Mouse (Mus musculus) hindbrain, embryonic 11.5 days (tissue): ENCODE measurements around the gene Mamld1. TPM values are rescaled to one million over a fixed set of nuclear protein-coding genes. Genes with fewer than 3 reads are reported as not detected.

ENCODE experiments used
- ATAC-seq: fragments of 200-750 bp; cut with Nextera tagmentation; 2 replicates; pipeline ENCODE4 v1.8.0; 2017; ENCODE audit warnings: mild to moderate bottlenecking, moderate TSS enrichment, moderate library complexity; ENCODE audit not compliant: low FRiP score
- DNase-seq: peaks from one replicate; pipeline ENCODE4 v3.0.0-alpha.2; 2015; ENCODE audit warnings: low spot score
- H3K27ac ChIP-seq: fragments of 300-500 bp; sonication (generic); 2 replicates; pipeline ENCODE4 v1.5.1; 2014; ENCODE audit warnings: mild to moderate bottlenecking, low read depth, low read length
- H3K27me3 ChIP-seq: fragments of 300-500 bp; sonication (generic); 2 replicates; pipeline ENCODE4 v1.6.1; 2014; ENCODE audit warnings: mild to moderate bottlenecking, low read length, moderate library complexity, mixed read lengths; ENCODE audit not compliant: control insufficient read depth, insufficient read depth
- H3K36me3 ChIP-seq: fragments of 300-500 bp; sonication (generic); 2 replicates; pipeline ENCODE4 v1.6.1; 2014; ENCODE audit warnings: mild to moderate bottlenecking, low read length, moderate library complexity, mixed read lengths; ENCODE audit not compliant: control insufficient read depth, insufficient read depth
- H3K4me1 ChIP-seq: fragments of 300-500 bp; sonication (generic); replicated peaks from 2 replicates; pipeline ENCODE4 v1.6.1; 2014; ENCODE audit warnings: low read length, mixed read lengths; ENCODE audit not compliant: control insufficient read depth, insufficient read depth
- H3K4me2 ChIP-seq: fragments of 300-500 bp; sonication (generic); replicated peaks from 2 replicates; pipeline ENCODE4 v1.6.1; 2014; ENCODE audit warnings: mild to moderate bottlenecking, low read depth, low read length
- H3K4me3 ChIP-seq: fragments of 300-500 bp; sonication (generic); 2 replicates; pipeline ENCODE4 v1.5.1; 2014; ENCODE audit warnings: low read depth, low read length
- H3K9ac ChIP-seq: fragments of 300-500 bp; sonication (generic); 2 replicates; pipeline ENCODE4 v1.6.1; 2014; ENCODE audit warnings: low read depth, low read length
- H3K9me3 ChIP-seq: fragments of 300-500 bp; sonication (generic); 2 replicates; pipeline ENCODE4 v1.6.1; 2016; ENCODE audit warnings: low read length; ENCODE audit not compliant: control insufficient read depth
- WGBS: fragments of 180-500 bp; shearing (Covaris S2); extraction: QIAGEN DNeasy Blood & Tissue Kit; methylation state at CpG from one replicate; pipeline ENCODE4 v1.1.7; 2014; 5-methylcytosine and 5-hydroxymethylcytosine counted together
- polyA plus RNA-seq: library from polyadenylated mRNA; unstranded; fragments of >200 nt; fragmentation: Nextera tagmentation; extraction: Ambion mirVana; gene quantifications from 2 replicates; pipeline ENCODE4 v1.2.1, GENCODE M21; 2014

The Mamld1 gene
- polyA plus RNA-seq, 1 experiment from 2014 or later = 5.2 TPM

DNA sequence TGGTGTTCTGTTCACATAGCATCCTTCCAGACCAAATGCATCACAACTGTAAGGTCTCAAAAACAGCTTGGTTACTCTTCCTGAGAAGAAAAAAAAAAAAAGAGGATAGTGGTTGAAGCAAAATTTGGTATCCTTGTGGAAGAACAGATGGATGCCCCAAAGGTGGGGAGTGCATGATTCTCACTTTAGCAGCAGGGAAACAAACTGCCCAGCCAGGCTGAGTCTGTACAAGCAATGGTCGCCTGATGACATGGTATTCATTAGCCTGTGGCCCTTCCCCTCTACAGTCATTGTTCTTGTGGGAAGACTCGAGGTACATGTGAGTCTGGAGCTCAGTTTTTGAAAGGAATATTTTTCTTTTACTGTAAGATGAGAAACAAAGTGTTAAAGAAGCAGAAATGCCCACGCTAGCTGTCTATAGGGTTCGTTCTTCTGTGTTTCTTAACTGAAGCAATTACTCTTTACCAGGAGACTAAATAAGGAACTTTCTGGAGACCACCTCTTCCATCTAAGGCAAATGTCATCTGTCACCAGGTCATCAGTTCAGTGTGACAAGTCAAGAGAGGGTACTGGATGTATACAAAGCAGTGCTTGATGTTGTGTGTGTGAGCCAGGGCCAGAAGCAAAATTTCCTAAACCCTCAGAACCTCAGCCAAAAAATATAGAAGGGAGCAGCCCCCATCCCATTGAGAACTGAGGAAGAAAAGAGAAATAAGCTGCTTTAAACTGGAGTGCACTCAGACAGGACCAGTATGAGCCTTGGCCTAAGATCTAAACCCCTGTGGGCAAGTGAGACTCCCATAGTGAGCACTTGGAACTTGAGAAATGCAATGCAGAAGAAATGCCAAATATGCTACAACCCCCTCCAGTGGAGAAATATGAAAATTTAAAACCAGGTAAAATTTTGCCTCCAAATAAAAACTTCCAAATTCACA is 72.6 kb downstream of the Mamld1 start:
- H3K4me2 ChIP-seq = no peak overlapping the region
- H3K4me3 ChIP-seq = no peak overlapping the region
- H3K4me1 ChIP-seq = no peaks in the 10 kb centered on the region
- H3K9ac ChIP-seq = no peak overlapping the region
- H3K27me3 ChIP-seq = no peaks in the 10 kb centered on the region
- no peaks in the 10 kb centered on the region for H3K9me3 ChIP-seq
- DNase-seq (no peak), ATAC-seq (no peak)
- H3K27ac ChIP-seq = no peak overlapping the region
- no peaks in the 10 kb centered on the region for H3K36me3 ChIP-seq
- WGBS = 73% methylated on average over 4 of the region's 4 CpGs

DNA sequence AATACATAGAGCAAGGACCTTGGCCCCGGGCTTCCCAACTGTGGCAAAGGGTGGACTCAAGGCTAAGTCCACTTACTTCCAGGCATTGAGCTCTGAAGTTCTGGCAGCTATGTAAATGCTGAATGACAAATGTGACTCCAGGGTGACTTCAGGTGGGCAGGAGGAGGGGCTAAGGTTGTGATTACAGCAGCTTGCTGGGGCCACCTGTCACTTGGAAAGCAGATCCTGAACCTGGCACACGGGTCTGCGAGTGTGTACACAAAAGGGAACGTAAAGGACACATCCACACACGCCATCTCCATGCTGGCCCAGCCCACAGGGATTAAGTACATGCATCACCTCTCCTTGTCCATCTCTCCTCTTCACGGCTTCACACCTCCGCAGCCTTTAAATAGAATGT is 75.0 kb downstream of the Mamld1 start:
- Histone ChIP-seq H3K9me3 (no peaks in the 10 kb centered on the region), H3K9ac (no peak overlapping the region), H3K27me3 (no peaks in the 10 kb centered on the region), H3K4me3 (no peak overlapping the region), H3K27ac (no peak overlapping the region), H3K4me1 (no peaks in the 10 kb centered on the region), H3K36me3 (no peaks in the 10 kb centered on the region), H3K4me2 (no peak overlapping the region)
- ATAC-seq (no peak), DNase-seq (no peak)
- WGBS = 82% methylated on average over 7 of the region's 7 CpGs

DNA sequence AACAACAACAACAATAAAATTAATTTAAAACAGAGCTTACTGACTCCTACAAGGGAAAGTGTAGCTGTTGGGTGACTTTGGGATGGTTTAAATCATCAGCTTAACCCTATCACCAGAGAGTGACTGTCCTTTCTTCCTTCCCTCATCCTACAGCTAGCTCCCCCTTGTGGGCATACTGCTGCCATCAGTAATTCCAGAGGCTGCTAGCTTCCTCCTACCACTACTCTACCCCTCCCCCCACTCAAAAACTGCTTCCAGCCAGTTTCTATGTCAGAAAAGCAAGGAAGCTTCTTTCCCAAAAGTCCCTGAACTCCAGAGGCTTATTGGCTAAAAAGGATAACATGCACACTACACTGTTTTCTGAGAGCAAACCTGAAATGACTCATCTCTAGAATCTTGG is 81.4 kb downstream of the Mamld1 start:
- Histone ChIP-seq H3K9ac (no peak overlapping the region), H3K27me3 (no peaks in the 10 kb centered on the region), H3K27ac (no peak overlapping the region), H3K4me2 (no peak overlapping the region), H3K4me3 (no peak overlapping the region), H3K4me1 (no peaks in the 10 kb centered on the region), H3K9me3 (no peaks in the 10 kb centered on the region), H3K36me3 (no peaks in the 10 kb centered on the region)
- DNase-seq (peak; percentile 27), ATAC-seq (no peak)

GRCm38 (mm10) chrX:71141390-71141789 is 91.3 kb downstream of the Mamld1 start:
- no peak overlapping the region for H3K9ac ChIP-seq
- no peaks in the 10 kb centered on the region for H3K36me3 ChIP-seq
- 78% methylated on average over 2 of the region's 2 CpGs for WGBS
- no peak overlapping the region for H3K4me2 ChIP-seq
- H3K9me3 ChIP-seq = no peaks in the 10 kb centered on the region
- H3K4me1 ChIP-seq = no peaks in the 10 kb centered on the region
- DNase-seq = no peak
- H3K27me3 ChIP-seq = no peaks in the 10 kb centered on the region
- H3K27ac ChIP-seq = no peak overlapping the region
- H3K4me3 ChIP-seq = no peak overlapping the region
- ATAC-seq = no peak

GRCm38 (mm10) chrX:71149441-71150050 is 99.5 kb downstream of the Mamld1 start:
- Histone ChIP-seq H3K4me1 (no peaks in the 10 kb centered on the region), H3K36me3 (no peaks in the 10 kb centered on the region), H3K27me3 (no peaks in the 10 kb centered on the region), H3K27ac (no peak overlapping the region), H3K4me2 (no peak overlapping the region), H3K4me3 (no peak overlapping the region), H3K9ac (no peak overlapping the region), H3K9me3 (no peaks in the 10 kb centered on the region)
- DNase-seq = no peak
- ATAC-seq = no peak
- 42% methylated on average over 1 of the region's 1 CpGs for WGBS

- H3K4me1 ChIP-seq = no peaks in the 10 kb centered on the region
- ATAC-seq = no peak
- H3K36me3 ChIP-seq = no peaks in the 10 kb centered on the region
- no peak overlapping the region for H3K4me3 ChIP-seq
- no peak overlapping the region for H3K4me2 ChIP-seq
- no peak overlapping the region for H3K9ac ChIP-seq
- DNase-seq = no peak
- H3K27me3 ChIP-seq = no peaks in the 10 kb centered on the region
- no peak overlapping the region for H3K27ac ChIP-seq
- 80% methylated on average over 4 of the region's 4 CpGs for WGBS
- no peaks in the 10 kb centered on the region for H3K9me3 ChIP-seq
These were observed 100.5 kb downstream of the Mamld1 start for GRCm38 (mm10) chrX:71150551-71151001.

- 86% methylated on average over 3 of the region's 3 CpGs for WGBS
- Histone ChIP-seq H3K36me3 (no peaks in the 10 kb centered on the region), H3K4me1 (no peaks in the 10 kb centered on the region), H3K9me3 (no peaks in the 10 kb centered on the region), H3K4me2 (no peak overlapping the region), H3K4me3 (no peak overlapping the region), H3K27me3 (no peaks in the 10 kb centered on the region), H3K9ac (no peak overlapping the region), H3K27ac (no peak overlapping the region)
- ATAC-seq (no peak), DNase-seq (no peak)
These were observed 131.5 kb downstream of the Mamld1 start for GRCm38 (mm10) chrX:71181526-71181925.

GRCm38 (mm10) chrX:71183671-71184070 is 133.6 kb downstream of the Mamld1 start:
- H3K27me3 ChIP-seq = no peaks in the 10 kb centered on the region

DNA sequence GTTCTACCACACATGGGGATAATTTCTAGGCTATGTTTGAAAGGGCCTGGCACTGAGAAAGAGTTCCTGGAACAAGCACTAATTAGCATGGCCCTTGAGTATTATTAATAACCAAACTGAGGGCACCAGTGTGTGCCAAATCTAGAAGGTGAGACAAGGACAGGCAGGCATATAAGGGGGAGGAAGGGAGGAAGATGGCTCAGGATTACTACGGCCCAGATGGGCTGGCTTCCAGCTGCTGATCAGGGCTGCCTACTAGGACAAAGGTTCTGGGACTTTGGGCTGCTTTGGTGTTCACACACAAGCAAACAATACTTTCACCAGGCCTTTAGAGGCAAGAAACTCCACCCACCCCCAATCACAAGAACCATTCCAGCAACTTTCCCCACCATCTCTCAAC is 136.3 kb downstream of the Mamld1 start:
- 63% methylated on average over 1 of the region's 1 CpGs for WGBS
- Histone ChIP-seq H3K4me2 (no peak overlapping the region), H3K9me3 (no peaks in the 10 kb centered on the region)

More at GRCm38 (mm10) chrX:71183671-71184070, 133.6 kb downstream of the Mamld1 start:
- H3K4me2 ChIP-seq = no peak overlapping the region
- no peak overlapping the region for H3K9ac ChIP-seq
- 95% methylated on average over 4 of the region's 4 CpGs for WGBS
- no peak for DNase-seq
- no peaks in the 10 kb centered on the region for H3K36me3 ChIP-seq
- no peak for ATAC-seq
- no peaks in the 10 kb centered on the region for H3K9me3 ChIP-seq
- no peaks in the 10 kb centered on the region for H3K4me1 ChIP-seq
- H3K4me3 ChIP-seq = no peak overlapping the region
- H3K27ac ChIP-seq = no peak overlapping the region

More for the DNA sequence above, 136.3 kb downstream of the Mamld1 start:
- H3K36me3 ChIP-seq = no peaks in the 10 kb centered on the region
- H3K27me3 ChIP-seq = no peaks in the 10 kb centered on the region
- no peak overlapping the region for H3K27ac ChIP-seq
- no peak overlapping the region for H3K9ac ChIP-seq
- no peak for ATAC-seq
- DNase-seq = no peak
- no peaks in the 10 kb centered on the region for H3K4me1 ChIP-seq
- no peak overlapping the region for H3K4me3 ChIP-seq
